Mouse (Mus musculus): ENCODE measurements at regions not wholly inside any gene's neighbourhood (a gene's known extent, or its start where the extent isn't known, plus 50 kb on each side); places are given as distances from the start of the nearest gene placed in this dataset.
"Not testable (repeated sequence)": the region's sequence is repeated elsewhere in the genome, so short reads cannot be mapped to it uniquely, and the experiment has no call there.

DNA sequence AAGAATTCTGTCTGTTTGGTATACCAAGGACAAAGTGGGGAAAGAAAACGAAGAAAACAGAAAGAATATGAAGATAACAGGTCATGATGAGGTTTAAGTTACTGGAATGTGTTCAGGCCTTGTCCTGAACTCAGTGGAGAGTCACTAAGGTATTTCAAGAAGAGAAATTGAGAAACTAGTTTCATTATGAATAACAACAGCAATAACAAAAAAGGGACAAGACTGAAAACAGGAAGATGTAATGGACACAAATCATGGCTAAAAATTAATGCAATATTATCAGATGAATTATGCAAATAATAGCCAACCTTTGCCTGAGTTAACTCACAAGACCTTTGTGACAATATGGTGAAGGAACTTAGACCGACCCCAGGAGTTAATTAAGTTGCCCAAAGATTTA, 530.2 kb upstream of the 2610301B20Rik start:
- DNase-seq: no peak

- no peak for DNase-seq
Measured at GRCm38 (mm10) chr4:10351876-10352627, 522.2 kb upstream of the 2610301B20Rik start.

DNA sequence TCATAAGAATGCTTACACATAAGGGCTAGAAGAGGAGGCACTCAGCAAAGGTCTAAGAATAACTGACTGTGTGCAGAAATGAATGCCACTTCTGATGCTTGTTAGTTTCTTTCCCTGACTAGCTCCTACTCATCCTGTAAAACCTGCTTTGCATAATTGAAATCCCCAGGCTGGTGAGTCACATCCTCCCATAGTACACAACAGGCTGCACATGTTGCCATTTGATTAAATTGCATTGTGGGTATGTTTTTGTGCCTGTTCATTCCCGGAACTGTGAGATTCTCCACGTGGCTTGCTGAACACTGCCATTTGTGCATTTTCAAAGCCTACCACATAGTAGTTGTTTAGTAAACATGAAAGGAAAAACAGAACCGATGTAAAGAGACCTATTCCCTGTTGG, 516.7 kb upstream of the 2610301B20Rik start:
- no peak for DNase-seq

DNA sequence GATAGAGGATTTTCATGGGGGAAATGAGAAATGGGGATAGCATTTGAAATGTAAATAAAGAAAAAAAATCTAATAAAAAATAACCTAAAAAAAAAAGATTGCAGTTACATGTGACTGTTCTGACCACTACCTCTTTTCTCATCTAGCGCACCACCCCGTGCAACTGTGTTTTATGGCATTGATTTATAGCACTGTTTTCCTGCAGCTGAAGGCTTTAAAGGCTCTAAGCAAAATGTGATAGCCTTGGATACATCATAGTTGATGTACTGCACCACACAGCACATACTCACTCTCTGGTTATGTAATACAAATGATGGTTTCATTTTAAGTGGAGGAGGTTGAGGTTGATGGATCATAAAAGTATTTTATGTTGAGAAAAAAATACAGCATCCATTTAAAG, 484.5 kb upstream of the 2610301B20Rik start:
- no peak for DNase-seq

DNA sequence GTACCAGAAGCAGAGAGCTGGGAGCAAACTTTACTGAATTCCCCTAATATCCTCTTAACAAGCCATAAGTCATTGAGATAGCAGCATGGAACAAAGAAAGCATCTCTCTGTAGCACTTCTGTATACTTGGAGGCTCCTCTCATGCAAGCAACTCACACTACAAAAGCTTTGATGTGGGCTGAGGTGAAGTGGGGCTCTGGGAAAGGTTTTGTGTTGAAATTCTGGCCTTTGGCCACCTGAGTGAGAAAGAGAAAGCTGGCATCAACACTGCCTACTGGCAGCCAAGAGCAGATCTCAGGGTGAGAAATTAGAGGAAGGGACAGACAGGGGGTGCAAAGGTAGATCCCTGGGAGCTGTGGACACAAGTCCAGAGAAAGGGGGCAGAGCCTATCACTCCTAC, 477.0 kb upstream of the 2610301B20Rik start:
- peak in 1 of 2 experiments; percentile 36 for DNase-seq

DNA sequence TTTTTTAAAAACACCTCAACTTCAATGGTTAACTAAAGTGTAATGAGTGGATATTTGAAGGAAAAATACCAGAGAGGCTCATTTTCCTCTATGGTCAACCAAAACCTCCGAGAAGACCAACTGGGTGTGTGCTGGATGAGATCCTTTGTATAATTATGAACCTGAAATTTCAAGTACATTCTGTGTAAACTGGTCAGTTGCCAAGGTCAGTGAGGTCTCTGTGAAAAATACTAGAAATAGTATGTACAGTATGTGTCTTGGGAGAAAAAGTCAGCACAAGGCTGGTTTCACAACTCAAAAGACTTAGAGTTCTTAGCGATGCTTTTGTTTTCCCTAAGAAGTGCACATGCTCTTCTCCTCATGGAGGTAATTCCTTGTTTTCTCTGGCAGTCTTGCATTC, 476.2 kb upstream of the 2610301B20Rik start:
- no peak for DNase-seq

DNA sequence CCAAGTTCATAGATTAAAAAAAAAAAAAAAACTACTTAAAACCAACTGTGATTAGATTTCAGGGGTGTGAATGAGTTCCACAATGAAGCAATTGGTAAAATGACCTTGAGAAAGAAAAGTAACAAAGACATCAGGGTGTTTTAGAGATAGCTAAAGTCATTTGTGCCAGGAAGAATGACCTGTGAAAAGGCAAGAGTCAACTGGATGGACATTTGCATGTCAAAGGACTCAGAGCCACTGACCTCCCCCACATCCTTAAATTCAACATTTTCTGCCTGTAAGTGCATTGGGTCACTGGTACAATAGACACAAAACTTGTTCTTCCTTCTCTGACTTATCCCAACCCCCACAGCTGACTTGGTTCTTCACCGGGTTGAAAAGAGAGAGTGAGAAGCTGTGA, 474.6 kb upstream of the 2610301B20Rik start:
- DNase-seq: no peak

GRCm38 (mm10) chr4:10402928-10403327, 471.4 kb upstream of the 2610301B20Rik start:
- no peak for DNase-seq

- no peak for DNase-seq
Measured at GRCm38 (mm10) chr4:10404438-10404837, 469.9 kb upstream of the 2610301B20Rik start.

- no peak for DNase-seq
Measured at GRCm38 (mm10) chr4:10405102-10405501, 469.2 kb upstream of the 2610301B20Rik start.

DNA sequence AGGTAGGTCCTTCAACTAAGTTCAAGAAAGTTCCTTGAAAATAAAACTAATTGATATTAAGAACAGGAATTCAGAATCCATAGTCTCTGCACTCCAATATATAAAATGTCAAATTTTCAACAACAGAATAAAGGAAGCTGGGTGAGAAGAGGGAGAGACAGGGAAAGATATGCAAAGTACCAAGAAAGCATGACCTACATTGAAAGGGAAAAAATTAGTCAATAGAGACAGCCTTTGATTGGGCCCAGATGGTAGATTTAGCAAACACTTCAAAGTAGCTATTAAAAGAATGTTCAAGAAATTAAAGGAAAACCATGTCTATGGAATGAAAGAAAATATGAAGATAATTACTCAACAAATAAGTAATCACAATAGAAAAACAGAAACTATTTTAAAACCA, 460.0 kb upstream of the 2610301B20Rik start:
- DNase-seq: no peak

DNA sequence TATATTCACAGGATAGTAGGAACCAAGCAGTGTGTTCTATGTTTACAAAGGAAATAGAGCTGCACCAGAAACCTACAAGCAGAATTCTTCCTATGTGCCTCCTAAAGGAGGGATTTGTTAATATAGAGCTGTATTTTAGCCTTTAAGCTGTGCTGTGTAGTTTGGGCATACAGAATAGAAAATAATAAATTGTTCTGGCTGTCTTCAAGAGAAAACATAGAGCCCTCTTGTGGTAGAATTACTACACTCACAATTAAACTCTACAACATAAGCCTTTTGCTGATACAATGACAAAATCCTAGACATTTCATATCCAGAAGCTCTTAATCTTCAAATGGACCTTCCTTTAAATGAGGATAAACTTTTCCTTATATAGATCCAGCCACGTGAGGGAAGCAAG, 452.9 kb upstream of the 2610301B20Rik start:
- no peak for DNase-seq

DNA sequence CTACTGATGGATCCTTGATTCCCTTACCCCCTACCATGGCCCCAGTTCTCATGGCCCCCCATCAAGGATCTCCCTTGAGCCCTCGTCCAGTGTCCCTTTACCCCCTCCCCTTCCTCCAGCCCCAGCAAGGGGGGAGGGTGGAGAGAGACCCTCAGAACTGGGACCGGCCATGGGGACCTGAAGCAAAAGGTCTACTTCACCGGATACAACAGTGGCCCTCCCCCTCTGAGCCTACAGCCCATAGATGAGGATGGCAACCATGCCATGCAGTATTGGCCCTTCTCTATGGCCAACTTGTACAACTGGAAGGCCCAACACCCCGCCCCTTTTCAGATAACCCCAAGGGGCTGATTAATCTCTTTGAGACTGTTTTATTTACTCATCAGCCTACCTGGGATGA, 439.9 kb upstream of the 2610301B20Rik start:
- no peak for DNase-seq

GRCm38 (mm10) chr4:10439921-10440320, 434.4 kb upstream of the 2610301B20Rik start:
- not testable (repeated sequence) for DNase-seq

GRCm38 (mm10) chr4:10459603-10460002, 414.7 kb upstream of the 2610301B20Rik start:
- no peak for DNase-seq

GRCm38 (mm10) chr4:10480936-10481335, 393.4 kb upstream of the 2610301B20Rik start:
- no peak for DNase-seq

DNA sequence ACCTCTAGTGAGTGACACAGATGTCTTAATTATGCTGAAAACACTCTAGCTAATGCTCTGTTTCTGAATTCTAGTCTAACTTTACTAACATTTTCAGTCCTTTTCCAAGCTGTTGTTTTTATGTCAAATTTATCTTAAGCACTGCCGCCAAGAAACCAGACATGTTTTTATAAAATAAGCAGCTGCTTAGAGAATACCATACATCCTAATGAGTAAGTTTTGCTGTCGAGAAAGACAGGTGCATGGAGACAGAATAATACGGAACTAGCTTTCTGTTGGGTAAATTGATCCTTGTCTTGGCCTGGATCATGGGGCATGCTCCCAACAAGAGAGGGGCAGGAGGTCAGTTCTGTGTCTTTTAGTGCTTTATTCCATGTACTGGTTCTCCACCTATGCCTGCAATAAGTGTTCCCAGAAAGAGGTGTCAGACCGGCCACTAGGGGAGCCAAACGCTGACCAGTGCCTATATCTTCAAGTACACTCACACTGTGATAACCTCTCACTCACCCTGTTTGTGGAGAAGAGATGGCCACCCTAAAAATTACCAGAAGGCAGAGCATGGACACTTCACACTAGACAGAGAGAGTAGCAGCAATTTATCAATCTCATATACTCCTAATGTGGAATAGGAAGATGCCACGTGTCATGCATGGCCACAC, 366.0 kb upstream of the 2610301B20Rik start:
- peak in 1 of 2 experiments; percentile 28 for DNase-seq

DNA sequence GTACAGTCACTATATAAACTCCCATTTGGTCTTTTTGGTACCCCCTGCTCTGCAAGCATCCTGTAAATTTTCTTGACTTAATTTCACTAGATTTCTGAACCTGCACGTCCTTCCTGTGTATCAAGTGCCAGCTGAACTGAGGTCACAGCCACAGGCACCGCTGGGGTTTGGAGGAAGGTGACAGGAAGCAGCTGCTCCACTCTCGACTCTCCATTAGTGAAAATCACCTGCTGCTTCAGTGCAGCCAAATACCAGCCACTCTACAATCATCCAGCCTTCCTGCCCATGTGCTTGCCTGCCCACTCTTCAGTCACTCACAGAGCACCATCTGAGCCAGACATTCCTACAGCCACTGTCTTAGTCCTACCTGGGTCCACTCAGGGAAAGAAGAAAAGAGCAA, 364.3 kb upstream of the 2610301B20Rik start:
- DNase-seq: no peak

- no peak for DNase-seq
Measured at GRCm38 (mm10) chr4:10550711-10551305, 323.5 kb upstream of the 2610301B20Rik start.

DNA sequence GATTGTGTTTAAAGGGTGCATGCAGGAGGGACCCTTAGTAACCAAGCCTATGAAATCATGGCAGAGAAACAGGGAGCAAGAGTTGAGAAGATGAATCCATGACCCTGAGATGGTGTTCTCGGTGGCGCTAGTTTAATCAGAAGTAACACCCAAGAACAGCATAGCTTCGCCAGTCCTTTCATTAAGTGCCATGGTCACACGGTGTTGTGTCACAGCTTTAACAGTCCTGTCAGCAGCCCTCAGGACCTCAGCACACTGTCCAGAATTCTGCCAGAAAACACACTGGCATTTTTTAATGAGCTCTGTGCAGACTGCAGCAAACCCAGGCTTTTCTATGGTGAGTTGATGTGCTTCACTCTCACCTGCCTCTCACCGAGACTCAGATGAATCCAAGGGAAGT, 320.6 kb upstream of the 2610301B20Rik start:
- DNase-seq: no peak

DNA sequence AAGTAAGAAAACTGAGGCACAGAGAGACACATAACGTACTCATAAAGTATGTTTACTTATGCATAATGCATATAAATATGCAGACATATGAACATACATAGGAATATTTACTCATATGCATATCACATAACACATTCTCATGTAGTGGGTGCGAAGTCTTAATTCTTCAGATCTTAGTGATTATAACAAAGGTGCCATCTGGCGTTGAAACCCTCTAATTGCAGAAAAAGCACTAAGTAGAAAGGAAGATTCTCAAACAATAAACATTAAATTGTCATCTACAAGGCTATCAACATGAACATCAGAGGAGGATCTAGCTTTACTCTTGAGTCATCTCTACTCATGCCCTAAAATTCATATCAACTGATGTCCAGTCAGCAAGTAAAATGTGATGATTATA, 314.2 kb upstream of the 2610301B20Rik start:
- DNase-seq: no peak

DNA sequence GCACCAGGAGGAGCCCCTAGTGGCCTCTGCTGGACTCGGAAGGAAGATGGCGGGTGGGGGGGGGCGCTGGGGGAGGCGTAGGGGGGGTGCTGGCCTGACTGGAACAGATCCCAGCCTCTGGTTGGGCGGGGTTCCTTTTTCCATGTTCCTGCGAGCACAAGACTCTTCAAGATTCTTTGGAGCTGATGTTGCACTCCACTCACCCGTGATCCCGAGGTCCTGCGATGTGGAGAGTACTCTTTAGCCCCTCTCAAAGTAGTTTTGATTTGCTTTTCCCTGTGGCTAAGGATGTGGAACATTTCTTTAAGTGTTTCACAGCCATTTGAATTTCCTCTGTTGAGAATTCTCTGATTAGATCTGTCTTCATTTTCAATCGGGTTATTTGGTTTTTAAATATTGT, 269.8 kb upstream of the 2610301B20Rik start:
- DNase-seq: no peak

- no peak for DNase-seq
Measured at GRCm38 (mm10) chr4:10607855-10608576, 266.3 kb upstream of the 2610301B20Rik start.
